Mouse (Mus musculus) megakaryocyte, embryonic 14.5 days (primary cell): ENCODE measurements around the gene Syce3. TPM values are rescaled to one million over a fixed set of nuclear protein-coding genes. Genes with fewer than 3 reads are reported as not detected.

Experiments
- H3K27me3 ChIP-seq: replicated peaks from 2 replicates; pipeline ENCODE3; 2012; ENCODE audit warnings: inconsistent platforms
- H3K36me3 ChIP-seq: replicated peaks from 2 replicates; pipeline ENCODE3; 2012; ENCODE audit warnings: low read length, inconsistent platforms, mixed read lengths
- H3K4me1 ChIP-seq: 2 replicates; pipeline ENCODE4 v1.6.1; 2012; ENCODE audit warnings: inconsistent platforms
- H3K4me3 ChIP-seq: replicated peaks from 2 replicates; pipeline ENCODE3; 2012; ENCODE audit warnings: moderate library complexity, mild to moderate bottlenecking, inconsistent platforms
- H3K9me3 ChIP-seq: 2 replicates; pipeline ENCODE4 v1.6.1; 2012; ENCODE audit warnings: inconsistent platforms
- FLI1 ChIP-seq: IDR thresholded peaks from 2 replicates; pipeline ENCODE4 v1.6.1; 2012; ENCODE audit warnings: low read length, inconsistent platforms, mixed read lengths
- GATA1 ChIP-seq: IDR thresholded peaks from 3 replicates; pipeline ENCODE4 v1.6.1; 2012; ENCODE audit warnings: mixed read lengths, low read length, inconsistent platforms, borderline replicate concordance
- polyA plus RNA-seq: library from polyadenylated mRNA; stranded (reverse); fragments of >175 nt; gene quantifications from 2 replicates; pipeline ENCODE4 v1.2.3, GENCODE M21; 2012; ENCODE audit warnings: low replicate concordance; ENCODE audit not compliant: insufficient read depth

Syce3 gene
- polyA plus RNA-seq, 1 experiment, result not detected

GRCm38 (mm10) chr15:89425711-89426121 is 15.4 kb upstream of the Syce3 start, which contains the start of gene Cpt1b:
Cpt1b (minus strand) TSS chr15:89425863.
- H3K27me3 ChIP-seq, result no peaks in the 10 kb centered on the region
- no peak within 1 kb of the TSS for H3K4me3 ChIP-seq

GRCm38 (mm10) chr15:89424621-89425020 is 14.3 kb upstream of the Syce3 start:
- TF ChIP-seq FLI1, result no peak
- TF ChIP-seq GATA1, result no peak
- no peaks in the 10 kb centered on the region for H3K27me3 ChIP-seq
- H3K36me3 ChIP-seq, result peaks cover 78% of the 10 kb centered on the region

More at GRCm38 (mm10) chr15:89425711-89426121, 15.4 kb upstream of the Syce3 start, which contains the start of gene Cpt1b:
- Histone ChIP-seq H3K4me1 (peaks cover 20% of the 10 kb centered on the region), H3K36me3 (peaks cover 68% of the 10 kb centered on the region), H3K9me3 (no peaks in the 10 kb centered on the region)
- TF ChIP-seq GATA1 (no peak), FLI1 (no peak)

GRCm38 (mm10) chr15:89421938-89422337 is 11.6 kb upstream of the Syce3 start:
- no peak overlapping the region for H3K4me3 ChIP-seq
- no peaks in the 10 kb centered on the region for H3K27me3 ChIP-seq
- H3K4me1 ChIP-seq, result no peaks in the 10 kb centered on the region
- no peaks in the 10 kb centered on the region for H3K9me3 ChIP-seq
- TF ChIP-seq FLI1 (no peak), GATA1 (no peak)
- peaks cover 90% of the 10 kb centered on the region for H3K36me3 ChIP-seq

More at GRCm38 (mm10) chr15:89424621-89425020, 14.3 kb upstream of the Syce3 start:
- Histone ChIP-seq H3K4me1 (peaks cover 14% of the 10 kb centered on the region), H3K9me3 (no peaks in the 10 kb centered on the region), H3K4me3 (no peak overlapping the region)

GRCm38 (mm10) chr15:89415282-89415681 is 5.0 kb upstream of the Syce3 start:
- Histone ChIP-seq H3K27me3 (no peaks in the 10 kb centered on the region), H3K4me1 (no peaks in the 10 kb centered on the region), H3K9me3 (peaks cover 5% of the 10 kb centered on the region), H3K36me3 (peaks cover 41% of the 10 kb centered on the region), H3K4me3 (no peak overlapping the region)
- TF ChIP-seq GATA1 (no peak), FLI1 (no peak)

- TF ChIP-seq FLI1 (no peak), GATA1 (no peak)
- H3K4me3 ChIP-seq, result no peak overlapping the region
- H3K36me3 ChIP-seq, result no peaks in the 10 kb centered on the region
- H3K9me3 ChIP-seq, result peaks cover 45% of the 10 kb centered on the region
- no peaks in the 10 kb centered on the region for H3K4me1 ChIP-seq
- H3K27me3 ChIP-seq, result no peaks in the 10 kb centered on the region
Observed at GRCm38 (mm10) chr15:89406691-89407090, 3.6 kb downstream of the Syce3 start.

GRCm38 (mm10) chr15:89404831-89405623 is 5.3 kb downstream of the Syce3 start:
- Histone ChIP-seq H3K4me3 (no peak overlapping the region), H3K4me1 (peaks cover 9% of the 10 kb centered on the region)
- TF ChIP-seq FLI1 (no peak), GATA1 (no peak)

GRCm38 (mm10) chr15:89402471-89402870 is 7.8 kb downstream of the Syce3 start:
- no peak for TF ChIP-seq GATA1
- no peak for TF ChIP-seq FLI1
- Histone ChIP-seq H3K4me1 (peaks cover 14% of the 10 kb centered on the region), H3K9me3 (peaks cover 19% of the 10 kb centered on the region), H3K36me3 (no peaks in the 10 kb centered on the region), H3K4me3 (no peak overlapping the region), H3K27me3 (no peaks in the 10 kb centered on the region)

More at GRCm38 (mm10) chr15:89404831-89405623, 5.3 kb downstream of the Syce3 start:
- Histone ChIP-seq H3K36me3 (no peaks in the 10 kb centered on the region), H3K27me3 (no peaks in the 10 kb centered on the region), H3K9me3 (peaks cover 38% of the 10 kb centered on the region)

- no peak overlapping the region for H3K4me3 ChIP-seq
- peaks cover 11% of the 10 kb centered on the region for H3K27me3 ChIP-seq
- peaks cover 7% of the 10 kb centered on the region; the same call in 1 of the 2 replicates for H3K9me3 ChIP-seq
- H3K4me1 ChIP-seq, result peaks cover 14% of the 10 kb centered on the region
- no peak for TF ChIP-seq FLI1
- TF ChIP-seq GATA1, result no peak
- no peaks in the 10 kb centered on the region for H3K36me3 ChIP-seq
Observed at GRCm38 (mm10) chr15:89399716-89400115, 10.6 kb downstream of the Syce3 start.

GRCm38 (mm10) chr15:89398146-89398545 is 12.2 kb downstream of the Syce3 start:
- peaks cover 14% of the 10 kb centered on the region for H3K27me3 ChIP-seq
- peaks cover 14% of the 10 kb centered on the region for H3K4me1 ChIP-seq
- H3K9me3 ChIP-seq, result 0 out of 2 replicates have a peak, but pooled peaks cover 3% of the 10 kb centered on the region
- H3K36me3 ChIP-seq, result no peaks in the 10 kb centered on the region
- no peak overlapping the region for H3K4me3 ChIP-seq
- TF ChIP-seq GATA1, result no peak
- TF ChIP-seq FLI1, result no peak

- Histone ChIP-seq H3K36me3 (no peaks in the 10 kb centered on the region), H3K4me1 (peaks cover 22% of the 10 kb centered on the region), H3K9me3 (no peaks in the 10 kb centered on the region), H3K4me3 (no peak overlapping the region), H3K27me3 (peaks cover 17% of the 10 kb centered on the region)
- TF ChIP-seq FLI1, result no peak
- TF ChIP-seq GATA1, result no peak
Observed at GRCm38 (mm10) chr15:89396883-89397282, 13.4 kb downstream of the Syce3 start.
